Mouse (Mus musculus): Measurements from ENCODE around the gene Efna4.

Efna4 gene

DNA sequence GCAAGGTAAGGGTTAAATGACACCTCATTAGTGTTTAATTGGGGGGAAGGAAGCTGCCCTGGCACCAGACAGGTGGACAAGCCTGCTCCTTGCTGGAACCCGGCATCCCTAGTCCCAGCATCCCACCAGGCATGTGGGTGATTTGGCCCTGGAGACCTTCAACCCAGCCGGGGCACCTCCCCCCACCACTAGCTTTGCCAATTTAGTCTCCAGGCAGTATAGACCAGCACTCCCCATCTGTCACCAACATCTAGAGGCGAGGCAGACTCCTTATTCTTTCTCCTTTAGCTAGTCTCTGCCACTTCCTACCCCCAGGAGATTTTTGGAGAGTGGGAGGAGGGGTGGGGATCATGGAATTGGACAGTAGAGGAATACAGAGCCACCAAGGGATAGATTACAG lies 7.5 kb downstream of the Efna4 start:
- DNase-seq = no peak

DNA sequence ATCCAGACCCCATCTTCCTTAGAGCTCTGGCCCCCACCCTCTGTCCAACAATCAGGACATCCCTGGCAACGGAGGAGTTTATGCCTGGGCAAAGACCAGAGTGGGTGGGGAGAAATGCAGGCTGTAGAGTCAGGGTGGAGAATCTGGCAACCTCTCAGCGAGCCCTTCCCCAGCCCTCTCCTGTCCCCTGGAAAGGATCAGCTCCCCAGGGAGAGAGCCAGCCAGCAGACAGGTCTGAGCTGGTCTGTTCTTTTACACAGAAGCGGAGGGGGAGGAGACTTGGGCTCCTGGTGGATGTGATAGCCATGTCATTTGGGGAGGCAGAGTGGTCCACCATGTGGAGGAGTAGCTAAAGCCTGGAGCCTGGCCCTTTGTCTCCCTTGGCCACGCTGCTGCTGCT lies 9.2 kb downstream of the Efna4 start:
- DNase-seq = no peak

DNA sequence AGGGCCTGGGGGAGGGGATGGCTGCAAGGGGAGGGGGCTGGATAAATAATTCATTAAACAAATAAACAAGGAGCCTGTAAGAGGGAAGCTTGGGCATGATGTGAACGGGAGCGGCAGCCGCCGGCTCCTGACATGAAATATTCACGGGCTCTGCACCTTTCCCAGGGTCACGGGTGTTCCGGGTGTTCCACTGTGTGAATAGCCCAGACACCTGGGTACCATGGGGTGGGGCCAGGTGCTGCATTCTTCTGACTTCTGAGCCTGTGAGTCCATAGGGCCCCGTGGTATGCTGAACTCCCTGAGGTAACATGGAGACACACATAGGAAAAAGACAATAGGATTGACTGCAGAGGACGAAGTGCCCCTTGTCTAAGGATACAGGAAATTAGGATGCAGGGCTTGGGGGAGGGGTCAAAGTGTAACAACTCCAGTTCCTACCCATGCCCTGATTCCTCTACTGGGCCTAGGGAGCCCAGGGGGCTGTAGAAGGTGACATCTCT lies 10.4 kb downstream of the Efna4 start:
- DNase-seq = no peak

GRCm38 (mm10) chr3:89325882-89326281 lies 11.9 kb downstream of the Efna4 start:
- DNase-seq = no peak

- DNase-seq = peak; percentile 67 to 77
These were observed 15.2 kb downstream of the Efna4 start, which contains the start of gene Efna3 for GRCm38 (mm10) chr3:89322514-89323165. Efna3 (minus strand) TSS chr3:89322965.

GRCm38 (mm10) chr3:89322131-89322500 lies 15.7 kb downstream of the Efna4 start:
- DNase-seq = no peak

DNA sequence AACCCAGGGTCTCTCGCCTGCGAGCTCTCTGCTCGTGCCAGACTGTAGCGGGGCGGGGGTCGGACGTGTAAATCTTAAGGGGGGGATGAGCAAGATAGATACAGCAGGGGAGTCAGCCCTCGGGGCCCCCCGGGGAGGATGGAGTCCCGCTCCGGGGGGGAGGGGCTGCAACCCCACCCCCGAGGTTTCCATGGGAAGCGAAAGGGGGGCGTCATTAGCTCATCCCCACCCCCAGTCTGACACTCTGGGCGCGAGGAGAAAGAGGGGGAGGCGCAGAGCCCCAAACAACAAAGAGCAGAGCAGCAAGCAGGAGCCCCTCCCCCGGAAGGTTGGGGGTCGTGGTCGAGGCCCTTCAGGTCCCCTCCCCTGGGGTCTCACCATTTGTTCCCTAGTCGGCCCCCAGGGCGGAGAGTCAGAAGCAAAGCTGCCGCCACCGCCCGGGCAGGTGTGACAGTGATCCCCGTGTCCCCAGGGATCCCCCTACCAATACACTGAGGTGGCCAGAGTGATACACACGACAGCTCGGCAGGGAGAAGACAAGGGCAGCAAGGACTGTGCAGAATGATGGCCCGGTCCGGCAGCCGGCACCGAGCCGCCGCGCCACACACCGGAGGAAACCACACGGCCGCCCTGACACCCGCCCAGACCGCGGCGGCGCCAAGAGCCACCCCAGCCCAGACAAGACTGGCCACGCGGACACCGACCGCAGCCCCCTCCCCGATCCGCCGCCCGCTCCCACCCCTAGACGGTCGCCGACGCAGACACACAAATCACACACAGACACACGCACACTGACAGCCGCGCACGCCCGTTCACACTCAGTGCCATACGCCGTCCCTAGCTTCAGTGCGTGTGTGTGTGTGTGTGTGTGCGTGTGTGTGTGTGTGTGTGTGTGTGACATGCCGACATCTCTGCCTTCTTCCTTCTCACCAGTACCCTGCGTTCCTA lies 16.4 kb downstream of the Efna4 start:
- peak in 1 of 2 experiments; percentile 58 for DNase-seq

- DNase-seq = peak in 1 of 2 experiments; percentile 37
These were observed 17.1 kb downstream of the Efna4 start for GRCm38 (mm10) chr3:89320581-89321182.

GRCm38 (mm10) chr3:89319591-89320350 lies 18.1 kb downstream of the Efna4 start:
- peak in 1 of 2 experiments; percentile 40 for DNase-seq

- no peak for DNase-seq
These were observed 18.7 kb downstream of the Efna4 start for GRCm38 (mm10) chr3:89318971-89319590.

DNA sequence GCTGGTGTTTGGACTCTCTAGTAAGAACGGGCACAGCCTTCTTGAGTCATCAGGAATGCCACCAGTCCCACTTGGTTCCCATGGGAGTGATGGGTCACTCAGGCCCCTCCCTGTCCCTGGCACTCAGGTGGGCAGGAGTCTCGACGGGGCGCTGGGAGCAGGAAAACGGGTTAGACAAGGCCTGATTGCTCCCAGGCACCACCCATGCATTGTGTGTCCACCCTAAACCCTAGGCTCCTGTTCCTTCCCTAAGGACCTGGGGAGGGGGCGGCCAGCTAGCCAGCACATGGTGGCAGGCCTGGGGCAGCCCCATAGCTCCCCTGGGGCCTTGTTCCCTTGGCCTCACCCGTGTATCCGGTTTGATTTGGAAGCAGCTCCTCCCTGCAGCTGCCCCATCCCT lies 19.5 kb downstream of the Efna4 start:
- no peak for DNase-seq

GRCm38 (mm10) chr3:89317246-89317645 lies 20.6 kb downstream of the Efna4 start:
- no peak for DNase-seq

- peak; percentile 88 to 91 for DNase-seq
These were observed 21.0 kb downstream of the Efna4 start for GRCm38 (mm10) chr3:89316833-89317232.

DNA sequence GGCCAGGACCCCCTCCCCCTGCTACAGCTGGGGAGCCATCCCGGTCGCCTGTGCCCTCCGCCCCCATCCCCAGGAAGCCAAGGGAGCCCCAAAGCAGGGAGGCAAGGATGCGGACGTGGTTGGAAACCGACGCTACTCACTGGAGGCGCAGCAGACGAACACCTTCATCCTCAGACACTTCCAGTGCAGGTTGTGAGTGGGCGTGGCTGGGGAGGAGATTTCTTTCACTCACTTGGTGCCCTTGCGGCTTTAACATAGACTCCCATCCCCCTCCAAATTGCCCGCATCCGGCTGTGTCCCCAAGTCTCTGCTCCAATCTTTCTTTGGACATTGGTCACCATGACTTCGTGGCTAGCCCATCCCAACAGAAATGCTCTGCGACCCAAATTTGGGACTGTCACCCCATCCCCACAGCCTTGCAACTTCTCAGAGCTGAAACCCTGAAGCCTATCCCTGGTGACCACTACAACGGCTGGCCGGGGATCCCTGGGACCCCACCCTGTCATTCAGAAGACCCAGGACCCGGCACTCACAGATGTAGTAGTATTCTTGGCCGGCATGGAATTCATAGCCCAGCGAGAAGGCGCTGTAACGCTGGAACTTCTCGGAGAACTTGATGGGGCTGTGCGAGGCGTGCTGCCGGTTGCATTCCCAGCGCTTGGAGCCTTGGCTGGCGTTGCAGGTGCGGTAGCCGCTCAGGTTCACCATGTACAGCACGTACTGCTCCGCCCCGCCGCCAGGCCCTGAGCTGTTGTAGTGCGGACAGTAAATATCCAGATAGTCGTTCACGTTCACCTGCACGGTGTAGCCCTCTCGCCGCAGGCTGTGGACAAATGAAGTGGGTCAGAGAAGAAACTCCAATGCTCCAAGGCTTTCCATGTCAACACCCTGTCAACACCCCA lies 21.6 kb downstream of the Efna4 start:
- DNase-seq = peak; percentile 34 to 43

- peak; percentile 79 to 87 for DNase-seq
These were observed 22.5 kb downstream of the Efna4 start for GRCm38 (mm10) chr3:89315195-89315929.

DNA sequence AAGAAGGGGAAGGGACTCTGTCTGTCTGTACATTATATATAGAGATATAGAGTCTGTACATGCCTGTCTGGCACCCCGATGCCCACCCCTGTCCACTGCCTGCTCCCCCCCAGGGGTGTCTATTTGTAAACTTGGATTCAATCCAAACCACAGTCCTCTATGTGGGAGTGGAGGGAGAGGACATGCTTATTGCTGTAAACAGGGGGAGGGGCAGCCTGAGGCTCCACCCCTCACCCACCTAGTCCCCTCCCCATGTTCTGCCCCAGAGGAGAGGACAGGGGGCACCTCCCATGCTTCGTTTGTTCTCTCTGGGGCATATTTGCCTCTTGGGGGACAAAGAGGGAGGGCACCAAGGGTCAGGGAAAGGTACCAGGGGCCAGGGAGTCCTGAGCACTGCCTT lies 23.0 kb downstream of the Efna4 start:
- no peak for DNase-seq

- DNase-seq = no peak
These were observed 23.5 kb downstream of the Efna4 start for GRCm38 (mm10) chr3:89314340-89314739.

DNA sequence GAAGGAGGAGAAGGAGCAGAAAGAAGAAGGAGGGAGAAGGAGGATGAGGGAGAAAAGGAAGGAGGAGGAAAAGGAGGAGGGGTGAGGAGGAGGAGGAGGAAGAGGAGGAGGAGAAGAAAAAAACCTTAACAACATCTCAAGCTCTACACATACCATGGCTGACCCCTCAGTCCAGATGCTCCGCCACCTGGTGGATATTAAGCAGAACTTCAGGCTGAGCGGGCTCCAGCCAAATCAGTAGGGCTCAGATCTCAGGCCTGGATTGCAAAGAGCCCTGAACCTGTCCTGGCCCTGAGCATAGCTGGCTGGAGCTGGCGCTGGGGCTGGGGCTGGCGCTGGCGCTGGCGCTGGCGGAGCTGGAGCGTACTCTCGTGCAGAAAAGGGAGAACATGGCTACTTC lies 29.7 kb downstream of the Efna4 start:
- peak; percentile 75 to 81 for DNase-seq

GRCm38 (mm10) chr3:89305551-89306325 lies 32.1 kb downstream of the Efna4 start:
- DNase-seq = no peak

All from cerebellum, postnatal 25 days (tissue).